Mouse (Mus musculus) CH12.LX (cell line): ENCODE data around the gene Cage1.

ENCODE experiments used
- CTCF ChIP-seq, 2 experiments: IDR thresholded peaks in 1 of 2; conservative IDR thresholded peaks in 1 of 2; 2 replicates each; pipeline ENCODE4 v1.5.1; 2011 to 2012; ENCODE audit warnings: low read depth in 2 of 2, low read length in 2 of 2, improper control_type of control experiment in 1 of 2, inconsistent platforms in 1 of 2, mild to moderate bottlenecking in 1 of 2, moderate library complexity in 1 of 2
- ELF1 ChIP-seq: IDR thresholded peaks from 2 replicates; pipeline ENCODE4 v1.6.1; 2014; ENCODE audit warnings: low read depth, mild to moderate bottlenecking, inconsistent platforms, low read length, improper control_type of control experiment
- MAFK ChIP-seq: IDR thresholded peaks from 2 replicates; pipeline ENCODE4 v1.6.1; 2011; ENCODE audit warnings: low read length, improper control_type of control experiment; ENCODE audit not compliant: insufficient replicate concordance
- RAD21 ChIP-seq: IDR thresholded peaks from 2 replicates; pipeline ENCODE4 v1.6.1; 2011; ENCODE audit warnings: low read depth, mild to moderate bottlenecking, low read length, improper control_type of control experiment, moderate library complexity

DNA sequence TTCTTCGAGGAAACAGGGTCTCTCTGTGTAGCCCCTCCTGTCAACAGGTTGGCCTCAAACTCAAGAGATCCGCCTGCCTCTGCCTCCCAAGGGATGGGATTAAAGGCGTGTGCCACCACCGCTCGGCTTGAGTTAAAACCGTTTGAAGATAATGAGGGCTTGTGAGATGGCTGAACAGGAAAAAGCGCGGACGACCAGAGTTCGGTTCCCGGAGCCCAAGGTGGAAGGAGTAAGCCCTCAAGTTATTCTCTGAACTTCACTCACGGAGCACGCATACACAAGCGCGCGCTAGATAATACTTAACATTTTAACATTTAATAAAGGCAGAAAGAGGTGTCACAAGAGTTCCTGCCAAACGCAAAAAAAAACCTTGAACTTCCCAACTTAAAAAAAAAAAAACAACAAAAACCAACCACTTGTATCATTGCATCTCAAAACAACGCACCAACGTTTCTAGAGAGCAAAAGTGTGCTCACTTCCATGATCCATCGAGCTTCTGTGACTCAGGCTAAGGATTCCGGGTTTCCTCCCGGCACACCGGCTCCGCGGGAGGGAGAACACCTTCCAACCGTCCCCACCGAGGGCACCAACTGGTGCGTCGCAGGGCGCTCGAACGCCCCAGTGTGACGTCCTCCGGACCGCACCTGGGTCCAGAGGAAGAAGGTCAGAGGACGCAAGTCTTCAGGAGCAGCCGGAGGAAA is 376 bp downstream of the Cage1 start, which contains the start of gene Riok1:
- TF ChIP-seq MAFK (no peak), ELF1 (no peak), RAD21 (no peak), CTCF (conservative IDR thresholded peaks at IDR 0.05 in 1 of 2, IDR thresholded peaks at IDR 0.05 in 1 of 2; ENCODE audit: low read depth in 2 of 2, low read length in 2 of 2) (no peak)
